Mouse (Mus musculus) embryonic facial prominence, embryonic 11.5 days (tissue): Measurements from ENCODE around the gene Rnh1. TPM values are rescaled to one million over a fixed set of nuclear protein-coding genes. Genes with fewer than 3 reads are reported as not detected.
A peak's percentile ranks its signal among the peaks of the same experiment; 100 is the strongest.

ENCODE experiments used
- ATAC-seq: fragments of 200-750 bp; cut with Nextera tagmentation; replicated peaks from 2 replicates; pipeline ENCODE4 v1.8.0; 2017; ENCODE audit warnings: low read depth; ENCODE audit not compliant: insufficient number of reproducible peaks, low FRiP score, low TSS enrichment
- DNase-seq: peaks from one replicate; pipeline ENCODE4 v3.0.0-alpha.2; 2015; ENCODE audit warnings: low spot score
- H3K27ac ChIP-seq: fragments of 300-500 bp; sonication (generic); replicated peaks from 2 replicates; pipeline ENCODE4 v1.5.1; 2014; ENCODE audit warnings: mild to moderate bottlenecking, low read depth, low read length, control low read depth
- H3K27me3 ChIP-seq: fragments of 300-500 bp; sonication (generic); 2 replicates; pipeline ENCODE4 v1.6.1; 2014; ENCODE audit warnings: mild to moderate bottlenecking, low read length, moderate library complexity, mixed read lengths; ENCODE audit not compliant: control insufficient read depth, insufficient read depth
- H3K36me3 ChIP-seq: fragments of 300-500 bp; sonication (generic); replicated peaks from 2 replicates; pipeline ENCODE4 v1.6.1; 2014; ENCODE audit warnings: low read depth, mild to moderate bottlenecking, low read length, moderate library complexity, mixed read lengths; ENCODE audit not compliant: control insufficient read depth, insufficient read depth
- H3K4me1 ChIP-seq: fragments of 300-500 bp; sonication (generic); 2 replicates; pipeline ENCODE4 v1.6.1; 2014; ENCODE audit warnings: low read length, mixed read lengths; ENCODE audit not compliant: control insufficient read depth, insufficient read depth
- H3K4me2 ChIP-seq: fragments of 300-500 bp; sonication (generic); 2 replicates; pipeline ENCODE4 v1.6.1; 2014; ENCODE audit warnings: low read depth, mild to moderate bottlenecking, control low read depth, low read length, moderate library complexity
- H3K4me3 ChIP-seq: fragments of 300-500 bp; sonication (generic); 2 replicates; pipeline ENCODE4 v1.5.1; 2014; ENCODE audit warnings: low read depth, low read length, control low read depth
- H3K9ac ChIP-seq: fragments of 300-500 bp; sonication (generic); replicated peaks from 2 replicates; pipeline ENCODE4 v1.6.1; 2014; ENCODE audit warnings: mild to moderate bottlenecking, control low read depth, low read length
- H3K9me3 ChIP-seq: fragments of 300-500 bp; sonication (generic); replicated peaks from 2 replicates; pipeline ENCODE4 v1.6.1; 2016; ENCODE audit warnings: mild to moderate bottlenecking, low read length, inconsistent platforms, mixed read lengths; ENCODE audit not compliant: control insufficient read depth
- WGBS: fragments of 180-500 bp; shearing (Covaris S2); extraction: QIAGEN DNeasy Blood & Tissue Kit; methylation state at CpG from one replicate; pipeline ENCODE4 v1.1.7; 2014; 5-methylcytosine and 5-hydroxymethylcytosine counted together
- polyA plus RNA-seq: library from polyadenylated mRNA; unstranded; fragments of >200 nt; fragmentation: Nextera tagmentation; extraction: Ambion mirVana; gene quantifications from 2 replicates; pipeline ENCODE4 v1.2.1, GENCODE M21; 2014

Rnh1 gene
- polyA plus RNA-seq, 1 experiment from 2014 or later, result 82.0 TPM

- DNase-seq (no peak), ATAC-seq (no peak)
- Histone ChIP-seq H3K36me3 (no peaks in the 10 kb centered on the region), H3K27me3 (no peaks in the 10 kb centered on the region), H3K27ac (no peak overlapping the region), H3K4me2 (no peak overlapping the region), H3K4me1 (peaks cover 9% of the 10 kb centered on the region; the same call in 1 of the 2 replicates), H3K9ac (no peak overlapping the region), H3K4me3 (no peak overlapping the region), H3K9me3 (no peaks in the 10 kb centered on the region)
- WGBS, result 90% methylated on average over 17 of the region's 17 CpGs
Observed at GRCm38 (mm10) chr7:141217343-141218013, 44.8 kb upstream of the Rnh1 start.

- peaks cover 4% of the 10 kb centered on the region; the same call in 1 of the 2 replicates for H3K4me1 ChIP-seq
- H3K27me3 ChIP-seq, result no peaks in the 10 kb centered on the region
- no peak for DNase-seq
- H3K27ac ChIP-seq, result no peak overlapping the region
- H3K9me3 ChIP-seq, result no peaks in the 10 kb centered on the region
- 87% methylated on average over 11 of the region's 11 CpGs for WGBS
- H3K4me3 ChIP-seq, result no peak overlapping the region
- no peak for ATAC-seq
- no peak overlapping the region; the same call in 1 of the 2 replicates for H3K4me2 ChIP-seq
- H3K36me3 ChIP-seq, result no peaks in the 10 kb centered on the region
- H3K9ac ChIP-seq, result no peak overlapping the region
Observed at GRCm38 (mm10) chr7:141216894-141217293, 44.2 kb upstream of the Rnh1 start.

- peak; percentile 52 for ATAC-seq
- H3K36me3 ChIP-seq, result no peaks in the 10 kb centered on the region
- no peaks in the 10 kb centered on the region for H3K9me3 ChIP-seq
- under 1% methylated on average over 41 of the region's 42 CpGs for WGBS
- peak; percentile 57 for DNase-seq
- H3K9ac ChIP-seq, result peak overlapping the region; percentile 57
- peaks cover 4% of the 10 kb centered on the region; the same call in 1 of the 2 replicates for H3K4me1 ChIP-seq
- peak overlapping the region; percentile 83 for H3K4me2 ChIP-seq
- H3K27ac ChIP-seq, result peak overlapping the region; percentile 84; the same call in 1 of the 2 replicates
- no peaks in the 10 kb centered on the region for H3K27me3 ChIP-seq
- H3K4me3 ChIP-seq, result peak overlapping the region; percentile 68
Observed at GRCm38 (mm10) chr7:141215880-141216733, 43.5 kb upstream of the Rnh1 start.

- Histone ChIP-seq H3K9me3 (no peaks in the 10 kb centered on the region), H3K4me2 (peak within 1 kb of the TSS; percentile 83), H3K4me3 (peak within 1 kb of the TSS; percentile 68), H3K9ac (peak within 1 kb of the TSS; percentile 62), H3K4me1 (peaks cover 4% of the 10 kb centered on the region; the same call in 1 of the 2 replicates), H3K36me3 (no peaks in the 10 kb centered on the region), H3K27ac (peak within 1 kb of the TSS; percentile 84), H3K27me3 (no peaks in the 10 kb centered on the region)
- peak; percentile 93 for ATAC-seq
- peak; percentile 98 for DNase-seq
- under 1% methylated on average over 41 of the region's 41 CpGs for WGBS
Observed at GRCm38 (mm10) chr7:141215101-141215879, 42.6 kb upstream of the Rnh1 start, which contains the start of gene Rassf7. Gene Rassf7, plus strand, starts transcription at chr7:141215860.

- no peak overlapping the region for H3K9ac ChIP-seq
Observed at GRCm38 (mm10) chr7:141214310-141214709, 41.7 kb upstream of the Rnh1 start.

GRCm38 (mm10) chr7:141213605-141214235 lies 41.1 kb upstream of the Rnh1 start, which contains the start of gene Lmntd2:
Gene Lmntd2, minus strand, starts transcription at chr7:141214080.
- peak within 1 kb of the TSS; percentile 83 for H3K4me2 ChIP-seq
- ATAC-seq (no peak), DNase-seq (no peak)
- H3K36me3 ChIP-seq, result no peaks in the 10 kb centered on the region
- peaks cover 4% of the 10 kb centered on the region; the same call in 1 of the 2 replicates for H3K4me1 ChIP-seq
- no peaks in the 10 kb centered on the region for H3K27me3 ChIP-seq
- H3K4me3 ChIP-seq, result peak within 1 kb of the TSS; percentile 68
- peak within 1 kb of the TSS; percentile 62 for H3K9ac ChIP-seq
- WGBS, result 90% methylated on average over 11 of the region's 11 CpGs
- no peaks in the 10 kb centered on the region for H3K9me3 ChIP-seq
- H3K27ac ChIP-seq, result peak within 1 kb of the TSS; percentile 84

More at GRCm38 (mm10) chr7:141214310-141214709, 41.7 kb upstream of the Rnh1 start:
- no peaks in the 10 kb centered on the region for H3K27me3 ChIP-seq
- no peak overlapping the region for H3K4me3 ChIP-seq
- peaks cover 4% of the 10 kb centered on the region; the same call in 1 of the 2 replicates for H3K4me1 ChIP-seq
- WGBS, result 74% methylated on average over 3 of the region's 3 CpGs
- no peak for DNase-seq
- ATAC-seq, result no peak
- H3K4me2 ChIP-seq, result no peak overlapping the region
- H3K27ac ChIP-seq, result peak overlapping the region; percentile 84; the same call in 1 of the 2 replicates
- no peaks in the 10 kb centered on the region for H3K9me3 ChIP-seq
- H3K36me3 ChIP-seq, result no peaks in the 10 kb centered on the region

- no peak overlapping the region for H3K9ac ChIP-seq
- DNase-seq, result no peak
- H3K4me2 ChIP-seq, result no peak overlapping the region
- H3K36me3 ChIP-seq, result no peaks in the 10 kb centered on the region
- no peak overlapping the region for H3K27ac ChIP-seq
- H3K4me3 ChIP-seq, result no peak overlapping the region
- no peaks in the 10 kb centered on the region for H3K27me3 ChIP-seq
- WGBS, result 86% methylated on average over 3 of the region's 3 CpGs
- H3K4me1 ChIP-seq, result peaks cover 4% of the 10 kb centered on the region; the same call in 1 of the 2 replicates
- ATAC-seq, result no peak
- H3K9me3 ChIP-seq, result no peaks in the 10 kb centered on the region
Observed at GRCm38 (mm10) chr7:141213133-141213532, 40.5 kb upstream of the Rnh1 start.
